Mouse (Mus musculus) stomach, embryonic 16.5 days (tissue): ENCODE results near the gene Naa50. TPM values are rescaled to one million over a fixed set of nuclear protein-coding genes. Genes with fewer than 3 reads are reported as not detected.

Source experiments
- ATAC-seq: fragments of 200-750 bp; cut with Nextera tagmentation; 2 replicates; pipeline ENCODE4 v1.8.0; 2017; ENCODE audit warnings: moderate number of reproducible peaks, moderate TSS enrichment; ENCODE audit not compliant: insufficient read depth, low FRiP score
- H3K27ac ChIP-seq: fragments of 300-500 bp; sonication (generic); 2 replicates; pipeline ENCODE4 v1.5.1; 2014; ENCODE audit warnings: low read length
- H3K27me3 ChIP-seq: fragments of 300-500 bp; sonication (generic); 2 replicates; pipeline ENCODE4 v1.6.1; 2014; ENCODE audit warnings: low read length, control low read depth, mixed read lengths; ENCODE audit not compliant: control insufficient read depth, insufficient read depth
- H3K36me3 ChIP-seq: fragments of 300-500 bp; sonication (generic); 2 replicates; pipeline ENCODE4 v1.6.1; 2014; ENCODE audit warnings: low read length; ENCODE audit not compliant: control insufficient read depth, insufficient read depth
- H3K4me1 ChIP-seq: fragments of 300-500 bp; sonication (generic); 2 replicates; pipeline ENCODE4 v1.6.1; 2014; ENCODE audit warnings: low read length, control low read depth, mixed read lengths; ENCODE audit not compliant: control insufficient read depth, insufficient read depth
- H3K4me2 ChIP-seq: fragments of 300-500 bp; sonication (generic); 2 replicates; pipeline ENCODE4 v1.6.1; 2014; ENCODE audit warnings: low read depth, low read length, mixed read lengths
- H3K4me3 ChIP-seq: fragments of 300-500 bp; sonication (generic); replicated peaks from 2 replicates; pipeline ENCODE4 v1.5.1; 2014; ENCODE audit warnings: mild to moderate bottlenecking, low read length
- H3K9ac ChIP-seq: fragments of 300-500 bp; sonication (generic); 2 replicates; pipeline ENCODE4 v1.6.1; 2014; ENCODE audit warnings: low read length
- H3K9me3 ChIP-seq: fragments of 300-500 bp; sonication (generic); replicated peaks from 2 replicates; pipeline ENCODE4 v1.6.1; 2016; ENCODE audit warnings: low read length, control low read depth; ENCODE audit not compliant: control insufficient read depth
- WGBS: fragments of 180-500 bp; shearing (Covaris S2); extraction: QIAGEN DNeasy Blood & Tissue Kit; methylation state at CpG from one replicate; pipeline ENCODE4 v1.1.7; 2014; 5-methylcytosine and 5-hydroxymethylcytosine counted together
- polyA plus RNA-seq: library from polyadenylated mRNA; unstranded; fragments of >200 nt; fragmentation: Nextera tagmentation; extraction: Ambion mirVana; gene quantifications from 2 replicates; pipeline ENCODE4 v1.2.1, GENCODE M21; 2015

Naa50 gene
- polyA plus RNA-seq, 1 experiment from 2014 or later, result 107 TPM

GRCm38 (mm10) chr16:44163831-44164230 is 24.2 kb downstream of the Naa50 start:
- Histone ChIP-seq H3K27ac (no peak overlapping the region), H3K4me3 (no peak overlapping the region), H3K36me3 (no peaks in the 10 kb centered on the region), H3K9me3 (no peaks in the 10 kb centered on the region), H3K9ac (no peak overlapping the region), H3K4me1 (no peaks in the 10 kb centered on the region), H3K4me2 (no peak overlapping the region), H3K27me3 (no peaks in the 10 kb centered on the region)
- WGBS, result 87% methylated on average over 2 of the region's 2 CpGs
- no peak for ATAC-seq

GRCm38 (mm10) chr16:44165182-44165581 is 25.6 kb downstream of the Naa50 start:
- WGBS, result 46% methylated on average over 3 of the region's 3 CpGs
- Histone ChIP-seq H3K4me1 (no peaks in the 10 kb centered on the region), H3K9ac (no peak overlapping the region), H3K27ac (no peak overlapping the region), H3K36me3 (no peaks in the 10 kb centered on the region), H3K4me2 (no peak overlapping the region), H3K4me3 (no peak overlapping the region), H3K27me3 (no peaks in the 10 kb centered on the region), H3K9me3 (no peaks in the 10 kb centered on the region)
- ATAC-seq, result no peak

GRCm38 (mm10) chr16:44168990-44169389 is 29.4 kb downstream of the Naa50 start:
- Histone ChIP-seq H3K9ac (no peak overlapping the region), H3K27ac (no peak overlapping the region), H3K4me3 (no peak overlapping the region), H3K4me1 (peaks cover 2% of the 10 kb centered on the region), H3K36me3 (no peaks in the 10 kb centered on the region), H3K4me2 (no peak overlapping the region), H3K9me3 (no peaks in the 10 kb centered on the region), H3K27me3 (no peaks in the 10 kb centered on the region)
- 67% methylated on average over 4 of the region's 4 CpGs for WGBS
- no peak for ATAC-seq

GRCm38 (mm10) chr16:44172297-44173154 is 32.9 kb downstream of the Naa50 start:
- ATAC-seq, result peak; percentile 99
- Histone ChIP-seq H3K4me1 (peaks cover 13% of the 10 kb centered on the region), H3K9me3 (no peaks in the 10 kb centered on the region), H3K4me2 (peak overlapping the region; percentile 82), H3K27ac (peak overlapping the region; percentile 96), H3K4me3 (peak overlapping the region; percentile 89), H3K9ac (peak overlapping the region; percentile 99), H3K27me3 (no peaks in the 10 kb centered on the region), H3K36me3 (no peaks in the 10 kb centered on the region)
- WGBS, result under 1% methylated on average over 26 of the region's 26 CpGs

- no peaks in the 10 kb centered on the region for H3K36me3 ChIP-seq
- peak within 1 kb of the TSS; percentile 89 for H3K4me3 ChIP-seq
- H3K9ac ChIP-seq, result peak within 1 kb of the TSS; percentile 99
- H3K4me1 ChIP-seq, result peaks cover 16% of the 10 kb centered on the region
- H3K9me3 ChIP-seq, result no peaks in the 10 kb centered on the region
- WGBS, result under 1% methylated on average over 36 of the region's 77 CpGs
- H3K4me2 ChIP-seq, result peak within 1 kb of the TSS; percentile 82
- H3K27me3 ChIP-seq, result no peaks in the 10 kb centered on the region
- ATAC-seq, result peak; percentile 51
- peak within 1 kb of the TSS; percentile 96 for H3K27ac ChIP-seq
Observed at GRCm38 (mm10) chr16:44173155-44173941, 33.7 kb downstream of the Naa50 start, which contains the start of gene Usf3. Gene Usf3, plus strand, starts transcription at chr16:44173246.

- Histone ChIP-seq H3K27ac (peak overlapping the region; percentile 95), H3K27me3 (no peaks in the 10 kb centered on the region), H3K36me3 (no peaks in the 10 kb centered on the region), H3K4me1 (peaks cover 16% of the 10 kb centered on the region), H3K4me3 (peak overlapping the region; percentile 89), H3K9me3 (no peaks in the 10 kb centered on the region), H3K4me2 (peak overlapping the region; percentile 69), H3K9ac (peak overlapping the region; percentile 99)
- 11% methylated on average over 7 of the region's 7 CpGs for WGBS
- ATAC-seq, result no peak
Observed at GRCm38 (mm10) chr16:44173966-44174530, 34.4 kb downstream of the Naa50 start.

- Histone ChIP-seq H3K36me3 (no peaks in the 10 kb centered on the region), H3K27ac (peak overlapping the region; percentile 21; the same call in 1 of the 2 replicates), H3K4me2 (peak overlapping the region; percentile 7), H3K27me3 (no peaks in the 10 kb centered on the region), H3K9me3 (no peaks in the 10 kb centered on the region), H3K4me3 (no peak overlapping the region), H3K9ac (0 out of 2 replicates have a peak overlapping the region, but pooled peaks have one; percentile 2), H3K4me1 (peaks cover 16% of the 10 kb centered on the region)
- ATAC-seq, result no peak
- 57% methylated on average over 1 of the region's 1 CpGs for WGBS
Observed at GRCm38 (mm10) chr16:44175001-44175400, 35.4 kb downstream of the Naa50 start.

- H3K9me3 ChIP-seq, result no peaks in the 10 kb centered on the region
- no peaks in the 10 kb centered on the region for H3K27me3 ChIP-seq
- no peak overlapping the region for H3K4me2 ChIP-seq
- H3K9ac ChIP-seq, result no peak overlapping the region
- peaks cover 16% of the 10 kb centered on the region for H3K4me1 ChIP-seq
- 83% methylated on average over 2 of the region's 2 CpGs for WGBS
- no peaks in the 10 kb centered on the region for H3K36me3 ChIP-seq
- no peak overlapping the region for H3K27ac ChIP-seq
- H3K4me3 ChIP-seq, result no peak overlapping the region
- ATAC-seq, result no peak
Observed at GRCm38 (mm10) chr16:44176511-44176910, 36.9 kb downstream of the Naa50 start.
